15 mouse cellular contexts compared by ENCODE assay signal in genomic region chr1:89088144-89088543, GRCm38 (mm10). TPM values are rescaled to one million over a fixed set of nuclear protein-coding genes. Genes with fewer than 3 reads are reported as not detected.
DNase-seq lines count a peak whose midpoint lies in the region; ATAC-seq and TF ChIP-seq lines count a peak whose summit lies in the region.
"Had no signal": no experiment of that assay in that cellular context is flagged by ENCODE, and none has a peak within 500 bp of the region (broad histone marks: within the 10 kb centered on the region; RNA-seq: fewer than 3 reads in every experiment).

No protein-coding gene starts in this region.

- peaks cover 61% of the 10 kb centered on the region for H3K4me1 ChIP-seq in heart, embryonic 16.5 days (ENCODE audit: control insufficient read depth, insufficient read depth, low read length)
- H3K4me1 ChIP-seq in heart, embryonic 11.5 days (ENCODE audit: control insufficient read depth, insufficient read depth, low read length) = peaks cover 71% of the 10 kb centered on the region
- peaks cover 26% of the 10 kb centered on the region for H3K4me1 ChIP-seq in lung, embryonic 14.5 days (ENCODE audit: insufficient read depth)

- no peak for TF ChIP-seq CTCF in lung, embryonic 14.5 days (IDR thresholded peaks at IDR 0.05; ENCODE audit: low read depth)

- H3K9me3 ChIP-seq in heart, embryonic 16.5 days (replicated peaks; ENCODE audit: control insufficient read depth, low read length) = no peaks in the 10 kb centered on the region
- no peaks in the 10 kb centered on the region for H3K9me3 ChIP-seq in heart, embryonic 11.5 days (replicated peaks; ENCODE audit: control insufficient read depth, low read length)
- H3K9me3 ChIP-seq in lung, embryonic 14.5 days (ENCODE audit: low read depth, low read length) = no peaks in the 10 kb centered on the region
- H3K9me3 ChIP-seq: embryonic facial prominence, embryonic 12.5 days had no signal

- H3K27ac ChIP-seq in heart, embryonic 16.5 days (ENCODE audit: low read length) = peak overlapping the region; percentile 10
- no peak overlapping the region for H3K27ac ChIP-seq in heart, embryonic 11.5 days (ENCODE audit: low read depth, low read length)
- H3K27ac ChIP-seq in lung, embryonic 14.5 days (ENCODE audit: low read depth) = no peak overlapping the region
- H3K27ac ChIP-seq: embryonic facial prominence, embryonic 12.5 days; stomach, postnatal 0 days had no signal

- no peak overlapping the region for H3K4me3 ChIP-seq in heart, embryonic 16.5 days (ENCODE audit: low read length)
- no peak overlapping the region for H3K4me3 ChIP-seq in heart, embryonic 11.5 days (ENCODE audit: low read depth, low read length)
- no peak overlapping the region for H3K4me3 ChIP-seq in lung, embryonic 14.5 days (ENCODE audit: low read depth, low read length)
- H3K4me3 ChIP-seq: embryonic facial prominence, embryonic 12.5 days had no signal

- H3K36me3 ChIP-seq in heart, embryonic 16.5 days (ENCODE audit: control insufficient read depth, insufficient read depth) = no peaks in the 10 kb centered on the region
- H3K36me3 ChIP-seq in heart, embryonic 11.5 days (ENCODE audit: control insufficient read depth, insufficient read depth, low read length) = no peaks in the 10 kb centered on the region
- H3K36me3 ChIP-seq in lung, embryonic 14.5 days (ENCODE audit: insufficient read depth) = no peaks in the 10 kb centered on the region

- H3K9ac ChIP-seq in heart, embryonic 16.5 days (ENCODE audit: low read length) = no peak overlapping the region; the same call in 1 of the 2 replicates
- H3K9ac ChIP-seq in heart, embryonic 11.5 days (ENCODE audit: low read depth, low read length) = no peak overlapping the region
- no peak overlapping the region for H3K9ac ChIP-seq in lung, embryonic 14.5 days
- H3K9ac ChIP-seq: embryonic facial prominence, embryonic 12.5 days had no signal

- no peak for ATAC-seq in heart, embryonic 16.5 days (replicated peaks; ENCODE audit: extremely low read depth, insufficient read depth, low FRiP score)
- ATAC-seq in heart, embryonic 11.5 days (replicated peaks; ENCODE audit: insufficient number of reproducible peaks, low FRiP score, low TSS enrichment) = no peak
- ATAC-seq in lung, embryonic 14.5 days (ENCODE audit: insufficient read depth) = no peak

- 27% methylated on average over 10 of the region's 10 CpGs for WGBS in heart, embryonic 16.5 days
- 45% methylated on average over 10 of the region's 10 CpGs for WGBS in heart, embryonic 11.5 days (ENCODE audit: insufficient replicate concordance)
- 45% methylated on average over 10 of the region's 10 CpGs for WGBS in lung, embryonic 14.5 days

- H3K27me3 ChIP-seq in heart, embryonic 16.5 days (ENCODE audit: control insufficient read depth, insufficient read depth, low read length) = no peaks in the 10 kb centered on the region
- no peaks in the 10 kb centered on the region for H3K27me3 ChIP-seq in heart, embryonic 11.5 days (ENCODE audit: control insufficient read depth, insufficient read depth, low read length)
- H3K27me3 ChIP-seq in lung, embryonic 14.5 days (ENCODE audit: insufficient read depth, low read length) = no peaks in the 10 kb centered on the region
- H3K27me3 ChIP-seq: embryonic facial prominence, embryonic 12.5 days had no signal

- DNase-seq in adrenal gland, adult 2 months = peak; percentile 1
- DNase-seq in adrenal gland, postnatal 25 days = no peak
- DNase-seq in lung, embryonic 14.5 days = peak; percentile 21
- no peak for DNase-seq in lung, postnatal 36 days
- DNase-seq in testis, postnatal 10 days (ENCODE audit: low spot score) = peak; percentile 57
- DNase-seq in testis, postnatal 14 days (ENCODE audit: low spot score) = no peak
- DNase-seq: adrenal gland, postnatal 10 days; cerebellum, postnatal 36 days; gastrocnemius, postnatal 25 days; right cerebral cortex, postnatal 14 days; thymus, postnatal 4 days had no signal

- H3K4me2 ChIP-seq in heart, embryonic 16.5 days (ENCODE audit: low read depth, low read length) = no peak overlapping the region
- no peak overlapping the region for H3K4me2 ChIP-seq in heart, embryonic 11.5 days
- no peak overlapping the region for H3K4me2 ChIP-seq in lung, embryonic 14.5 days
- H3K4me2 ChIP-seq: embryonic facial prominence, embryonic 12.5 days had no signal

RNA-seq across cellular contexts. Expression of gene Sh3bp4, which starts 17.9 kb away (rescaled TPM):
- total RNA-seq in adrenal gland, adult 2 months (2021) = 10 to 100 TPM; 16.4 to 21.3 TPM
- 11.8 and 13.7 TPM in 2 replicates for polyA plus RNA-seq in adrenal gland, adult 2 months (2012; rRNA removed)
- 12.1 and 14.1 TPM in 2 replicates for total RNA-seq in adrenal gland, postnatal 25 days (2021)
- polyA plus RNA-seq in heart, embryonic 16.5 days (2015; fragmentation: Nextera tagmentation; extraction: Ambion mirVana) = 19.2 and 25.0 TPM in 2 replicates
- 15.3 and 25.2 TPM in 2 replicates for polyA plus RNA-seq in heart, embryonic 11.5 days (2014; fragmentation: Nextera tagmentation; extraction: Ambion mirVana)
- polyA plus RNA-seq in lung, embryonic 14.5 days (2014; fragmentation: Nextera tagmentation; extraction: Ambion mirVana) = 25.5 and 26.2 TPM in 2 replicates

Comparison
In these comparisons a context has a peak if more than half of its experiments do, and no peak if none do; other contexts are left out.
1. DNase-seq: peak in adrenal gland, adult 2 months (single experiment), lung, embryonic 14.5 days (single experiment) and testis, postnatal 10 days (single experiment); none in adrenal gland, postnatal 25 days (single experiment), lung, postnatal 36 days (single experiment) and testis, postnatal 14 days (single experiment).